Mouse (Mus musculus) cortical plate, adult 2 months (tissue): Measurements from ENCODE around the gene Slc17a3. TPM values are rescaled to one million over a fixed set of nuclear protein-coding genes. Genes with fewer than 3 reads are reported as not detected.

Source experiments
- H3K27ac ChIP-seq: fragments of 200-500 bp; 2 replicates; pipeline ENCODE4 v1.5.1; 2012; ENCODE audit warnings: low read length, control low read depth, inconsistent platforms; ENCODE audit not compliant: insufficient read depth
- H3K4me1 ChIP-seq: fragments of 200-500 bp; 2 replicates; pipeline ENCODE4 v1.6.1; 2011; ENCODE audit warnings: low read length; ENCODE audit not compliant: control insufficient read depth, insufficient read depth
- H3K4me3 ChIP-seq: fragments of 200-500 bp; 2 replicates; pipeline ENCODE4 v1.5.1; 2011; ENCODE audit warnings: mild to moderate bottlenecking, low read length, control low read depth; ENCODE audit not compliant: insufficient read depth
- CTCF ChIP-seq: fragments of 200-500 bp; IDR thresholded peaks from 2 replicates; pipeline ENCODE4 v1.5.1; 2011; ENCODE audit warnings: mild to moderate bottlenecking, control low read depth, low read length; ENCODE audit not compliant: insufficient read depth; ENCODE audit errors: extremely low read depth
- POLR2A ChIP-seq: fragments of 200-500 bp; IDR thresholded peaks from 2 replicates; pipeline ENCODE4 v1.6.1; 2011; ENCODE audit warnings: mild to moderate bottlenecking, low read length, control low read depth; ENCODE audit not compliant: insufficient read depth; ENCODE audit errors: extremely low read depth
- polyA plus RNA-seq: library from polyadenylated mRNA; depleted of rRNA; stranded (reverse); fragments of >200 nt; gene quantifications from 2 replicates; pipeline ENCODE4 v1.2.3, GENCODE M21; 2012

Gene Slc17a3
- polyA plus RNA-seq, 1 experiment = not detected

DNA sequence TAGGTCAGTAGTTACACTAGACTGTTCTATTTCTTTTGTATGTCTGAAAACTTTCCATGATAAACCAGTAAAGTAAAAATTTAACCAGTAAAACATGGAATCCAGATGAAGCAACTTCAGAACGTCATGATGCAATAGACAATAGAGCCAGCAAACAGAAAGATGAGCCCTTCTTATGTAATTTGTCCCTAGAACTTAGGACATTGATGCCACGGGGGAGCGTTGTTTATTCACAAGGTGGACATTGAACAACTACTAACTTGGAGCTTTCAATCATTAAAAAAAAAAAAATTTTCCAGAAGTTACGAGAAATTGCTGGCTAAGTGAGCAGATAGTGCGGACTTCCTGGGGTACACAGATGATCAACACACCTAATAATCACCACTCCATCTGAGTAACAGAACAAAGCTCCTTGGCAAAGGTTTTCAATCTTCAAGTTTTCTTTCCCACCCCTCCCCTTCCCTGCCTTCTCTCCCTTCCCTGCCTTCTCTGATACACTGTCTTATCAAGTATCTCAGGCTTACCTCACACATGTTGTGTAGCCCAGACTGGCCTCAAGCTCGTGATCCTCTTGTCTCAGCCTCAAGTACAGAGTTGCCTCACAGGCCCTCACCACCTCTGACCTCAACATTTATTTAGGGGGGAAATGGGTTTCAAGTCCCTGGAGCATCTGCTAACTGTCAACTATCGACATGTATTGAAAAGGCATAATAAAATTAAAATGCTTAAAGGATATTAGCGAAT, 29.7 kb downstream of the Slc17a3 start:
- no peaks in the 10 kb centered on the region for H3K4me1 ChIP-seq
- TF ChIP-seq CTCF = no peak
- TF ChIP-seq POLR2A = no peak
- H3K4me3 ChIP-seq = no peak overlapping the region
- H3K27ac ChIP-seq = no peak overlapping the region

DNA sequence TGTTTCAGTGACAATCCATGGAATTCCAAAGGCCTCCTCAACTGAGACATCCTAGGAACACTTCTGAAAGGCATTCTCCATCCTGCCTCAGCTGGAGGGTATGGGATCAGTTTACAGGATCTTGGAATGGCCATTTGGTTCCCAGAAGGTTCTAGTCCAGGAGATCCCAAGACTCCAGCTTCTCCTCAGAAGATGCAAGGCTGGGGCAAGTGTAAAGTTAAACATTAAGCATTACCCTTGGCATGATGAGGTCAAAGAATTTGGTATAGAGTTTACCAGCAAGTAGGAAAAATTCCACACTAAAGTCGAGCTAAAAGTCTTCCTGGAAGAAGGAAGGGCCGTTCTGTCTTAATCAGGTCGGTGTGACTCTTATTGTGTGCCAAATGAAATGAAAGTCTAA, 30.8 kb downstream of the Slc17a3 start:
- Histone ChIP-seq H3K27ac (no peak overlapping the region), H3K4me3 (no peak overlapping the region), H3K4me1 (no peaks in the 10 kb centered on the region)
- TF ChIP-seq CTCF (no peak), POLR2A (no peak)

DNA sequence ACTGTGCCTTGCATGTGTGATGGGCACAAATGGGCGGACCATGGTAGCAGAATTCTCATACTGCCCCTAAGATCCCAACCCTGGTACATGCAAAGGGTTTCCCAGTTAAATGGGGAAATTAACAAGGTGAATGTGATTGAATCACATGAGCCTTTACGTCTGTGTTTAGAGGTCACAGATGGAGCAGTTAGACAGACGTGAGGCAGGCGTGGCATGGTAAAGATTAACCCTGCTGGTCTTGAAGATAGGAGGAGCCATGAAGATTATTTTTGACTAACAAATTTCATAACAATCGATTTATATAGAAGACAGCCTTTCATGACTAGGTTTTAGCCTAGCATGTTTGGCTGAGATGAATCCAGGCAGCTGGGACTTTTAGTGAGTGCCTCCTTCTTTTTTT, 33.9 kb downstream of the Slc17a3 start:
- no peak for TF ChIP-seq POLR2A
- TF ChIP-seq CTCF = no peak
- Histone ChIP-seq H3K4me1 (no peaks in the 10 kb centered on the region), H3K27ac (no peak overlapping the region), H3K4me3 (no peak overlapping the region)

DNA sequence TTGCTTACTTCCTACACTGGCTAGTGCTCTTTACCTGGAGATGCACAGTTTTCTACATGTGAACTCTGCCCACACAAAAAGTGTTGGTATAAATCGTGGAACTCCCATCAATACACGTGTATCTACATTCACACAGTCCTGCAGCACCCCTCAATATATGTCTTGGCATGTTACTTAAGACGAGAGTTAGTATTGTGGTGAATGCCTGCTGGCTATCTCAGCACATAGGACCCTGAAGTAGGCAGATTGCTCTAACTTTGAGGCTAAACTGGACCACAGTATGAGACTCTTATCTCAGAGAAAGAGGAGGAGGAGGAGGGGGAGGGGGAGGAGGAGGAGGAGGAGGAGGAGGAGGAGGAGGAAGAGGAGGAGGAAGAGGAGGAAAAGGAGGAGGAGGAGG, 39.9 kb downstream of the Slc17a3 start:
- Histone ChIP-seq H3K4me1 (no peaks in the 10 kb centered on the region), H3K27ac (no peak overlapping the region), H3K4me3 (no peak overlapping the region)
- no peak for TF ChIP-seq POLR2A
- no peak for TF ChIP-seq CTCF

DNA sequence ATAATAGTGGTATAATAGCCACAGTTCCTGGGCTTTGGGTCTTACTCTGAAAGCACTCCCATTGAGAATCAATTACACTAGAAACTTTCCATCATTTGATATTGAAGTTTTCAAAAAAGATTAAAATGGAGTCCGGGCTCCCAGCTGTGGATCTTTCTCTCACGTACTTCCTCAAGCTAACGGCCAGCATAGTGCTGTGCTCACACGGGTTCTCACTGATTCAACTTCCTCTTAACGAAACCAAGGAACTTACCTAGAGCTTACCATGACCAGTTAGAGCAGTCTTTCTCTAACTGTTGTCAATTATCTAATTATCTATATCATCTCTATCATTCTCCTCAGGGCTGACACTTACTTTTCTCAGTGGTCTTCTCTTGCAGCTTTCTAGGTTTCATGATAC, 40.4 kb downstream of the Slc17a3 start:
- no peaks in the 10 kb centered on the region for H3K4me1 ChIP-seq
- no peak overlapping the region for H3K4me3 ChIP-seq
- TF ChIP-seq POLR2A (no peak), CTCF (no peak)
- no peak overlapping the region for H3K27ac ChIP-seq

DNA sequence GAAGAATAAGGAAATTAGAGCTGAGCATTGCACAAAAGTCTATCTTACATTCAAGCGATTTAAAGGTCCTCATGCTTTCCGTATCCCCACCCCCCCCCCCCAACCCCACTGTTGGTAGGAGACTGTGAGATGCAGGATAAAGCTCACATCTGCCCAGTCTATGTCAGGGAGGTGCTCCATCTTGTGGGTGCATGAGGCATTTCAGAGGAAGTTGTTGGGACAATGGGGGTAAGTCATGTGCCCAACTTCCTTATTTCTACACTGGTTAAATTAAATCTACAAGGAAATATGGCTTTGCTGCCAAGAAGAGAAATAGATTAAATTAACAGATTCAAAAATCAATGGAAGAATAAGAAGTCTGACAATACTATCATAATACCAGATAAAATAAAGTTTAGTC, 46.3 kb downstream of the Slc17a3 start:
- TF ChIP-seq POLR2A (no peak), CTCF (peak; percentile 57)
- H3K4me3 ChIP-seq = no peak overlapping the region
- no peak overlapping the region for H3K27ac ChIP-seq
- no peaks in the 10 kb centered on the region for H3K4me1 ChIP-seq

DNA sequence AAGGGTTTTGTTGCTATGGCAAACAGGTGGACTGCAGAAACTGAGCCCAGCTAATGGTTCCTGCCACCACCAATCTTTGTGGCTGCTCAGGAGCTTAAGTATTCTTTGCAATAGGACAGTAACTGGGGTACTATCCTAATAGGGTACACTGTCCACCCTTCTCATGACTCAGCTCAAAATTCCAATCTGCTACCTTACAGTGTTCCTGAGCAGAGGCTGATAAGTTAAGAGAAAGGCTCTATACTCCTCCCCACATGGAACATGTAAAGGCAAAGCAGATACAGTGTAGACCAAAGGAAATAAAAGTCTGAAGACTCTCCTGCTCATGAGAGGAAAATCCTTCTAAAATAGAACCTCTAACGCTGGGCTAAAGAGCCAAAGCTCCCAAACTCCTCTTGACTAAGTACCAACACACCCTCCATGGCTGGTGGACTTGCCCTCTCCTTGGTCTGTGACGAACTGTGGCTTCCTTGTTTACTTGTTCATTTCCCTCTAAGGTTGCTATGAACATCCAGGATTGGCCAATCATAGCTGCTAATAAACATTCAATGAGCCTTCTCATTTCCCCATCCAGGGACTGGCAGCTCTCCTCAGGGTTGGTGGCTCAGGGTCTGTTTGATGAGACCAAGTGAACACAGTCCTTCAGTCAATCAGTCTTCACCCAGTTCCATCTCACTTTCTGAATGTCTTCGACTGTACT, 47.9 kb downstream of the Slc17a3 start:
- TF ChIP-seq CTCF (no peak), POLR2A (no peak)

DNA sequence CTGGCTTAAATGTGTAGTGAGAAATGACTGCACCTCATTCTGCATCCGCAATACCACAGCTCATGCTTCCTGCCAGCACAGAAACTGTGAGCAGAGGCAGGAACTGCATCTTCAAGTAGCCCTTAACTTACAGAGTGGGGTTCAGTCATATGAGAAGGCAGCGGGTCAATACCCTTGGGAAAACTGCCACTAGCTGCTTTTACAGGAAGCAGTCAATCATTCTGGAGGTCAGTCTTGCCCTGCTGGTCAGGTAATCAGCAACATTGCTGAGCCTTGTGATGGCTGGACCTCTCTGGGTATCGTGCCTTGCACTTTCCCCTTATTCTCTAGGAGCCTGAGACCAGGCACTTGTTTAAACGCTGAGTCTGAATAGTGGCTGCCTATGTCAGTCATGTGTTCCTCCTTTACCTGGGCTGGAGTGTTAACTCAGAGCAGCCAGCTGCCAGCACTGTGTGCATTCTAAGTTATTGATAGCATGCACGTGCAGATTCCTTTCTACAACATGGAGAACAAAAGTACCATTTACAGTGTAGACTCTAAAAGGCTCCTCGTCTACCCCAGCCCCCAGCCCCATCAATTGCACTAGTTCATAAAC, 49.9 kb downstream of the Slc17a3 start:
- Histone ChIP-seq H3K4me3 (no peak overlapping the region), H3K27ac (no peak overlapping the region), H3K4me1 (no peaks in the 10 kb centered on the region)
- TF ChIP-seq POLR2A (no peak), CTCF (no peak)

More for the DNA sequence above, 47.9 kb downstream of the Slc17a3 start:
- H3K4me3 ChIP-seq = no peak overlapping the region
- H3K4me1 ChIP-seq = no peaks in the 10 kb centered on the region
- H3K27ac ChIP-seq = no peak overlapping the region

DNA sequence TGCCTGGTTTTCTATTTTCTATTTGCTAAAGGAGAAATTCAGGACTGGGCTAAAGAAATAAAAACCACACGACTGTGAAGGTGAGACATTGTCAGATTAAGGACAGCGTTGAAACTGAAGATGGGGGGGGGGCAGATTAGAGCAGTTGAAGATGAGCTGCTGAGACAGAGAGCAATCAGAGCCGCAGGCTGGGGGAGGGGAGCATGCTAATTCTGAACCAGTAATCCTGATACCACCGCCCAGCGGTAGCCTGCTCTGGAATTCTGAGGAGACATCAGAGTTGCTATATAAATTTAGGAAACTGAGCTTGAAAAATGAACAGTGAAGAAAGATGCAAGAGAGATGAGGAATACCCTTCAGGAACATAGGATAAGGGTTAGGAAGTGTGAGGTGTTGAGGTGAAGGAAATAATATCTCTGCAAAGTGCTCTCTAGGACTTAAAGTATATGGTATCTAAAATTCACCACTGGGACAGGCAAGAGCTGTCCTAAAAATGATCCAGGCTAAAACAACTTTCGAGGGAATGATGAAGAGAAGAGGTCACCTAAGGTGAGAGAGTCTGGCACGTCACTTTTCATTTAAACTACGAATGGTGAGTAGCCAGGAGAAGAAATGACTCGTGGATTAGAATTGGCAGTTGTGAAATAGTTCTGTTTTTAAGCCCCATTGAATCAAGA, 53.5 kb downstream of the Slc17a3 start:
- TF ChIP-seq POLR2A (no peak), CTCF (no peak)
- no peak overlapping the region for H3K27ac ChIP-seq
- H3K4me1 ChIP-seq = no peaks in the 10 kb centered on the region
- no peak overlapping the region for H3K4me3 ChIP-seq
